Mouse (Mus musculus) thymus, adult 2 months (tissue): ENCODE results near the gene Igsf9b. TPM values are rescaled to one million over a fixed set of nuclear protein-coding genes. Genes with fewer than 3 reads are reported as not detected.

Source experiments
- DNase-seq: peaks from one replicate; pipeline ENCODE4 v3.0.0; 2021
- H3K27ac ChIP-seq: fragments of 200-500 bp; 2 replicates; pipeline ENCODE4 v1.5.1; 2012; ENCODE audit warnings: low read length, control low read depth; ENCODE audit not compliant: control insufficient read depth, insufficient read depth
- H3K27me3 ChIP-seq: fragments of 200-500 bp; 2 replicates; pipeline ENCODE4 v1.6.1; 2012; ENCODE audit warnings: mild to moderate bottlenecking, low read length, moderate library complexity, mixed read lengths; ENCODE audit not compliant: control insufficient read depth, insufficient read depth
- H3K36me3 ChIP-seq: fragments of 200-500 bp; 2 replicates; pipeline ENCODE4 v1.6.1; 2012; ENCODE audit warnings: mild to moderate bottlenecking, low read length, moderate library complexity; ENCODE audit not compliant: control insufficient read depth, insufficient read depth
- H3K4me1 ChIP-seq: fragments of 200-500 bp; replicated peaks from 2 replicates; pipeline ENCODE4 v1.6.1; 2012; ENCODE audit warnings: low read length; ENCODE audit not compliant: control insufficient read depth, insufficient read depth
- H3K4me3 ChIP-seq: fragments of 200-500 bp; 2 replicates; pipeline ENCODE4 v1.5.1; 2012; ENCODE audit warnings: mild to moderate bottlenecking, low read length, control low read depth, moderate library complexity; ENCODE audit not compliant: control insufficient read depth, insufficient read depth
- CTCF ChIP-seq: fragments of 200-500 bp; IDR thresholded peaks from 2 replicates; pipeline ENCODE4 v1.5.1; 2012; ENCODE audit warnings: mild to moderate bottlenecking, control low read depth, low read length, moderate library complexity, borderline replicate concordance; ENCODE audit not compliant: control insufficient read depth, poor library complexity, insufficient read depth; ENCODE audit errors: extremely low read depth
- POLR2A ChIP-seq: fragments of 200-500 bp; IDR thresholded peaks from 2 replicates; pipeline ENCODE4 v1.6.1; 2012; ENCODE audit warnings: mild to moderate bottlenecking, low read length, control low read depth, moderate library complexity; ENCODE audit not compliant: control insufficient read depth, poor library complexity, insufficient read depth; ENCODE audit errors: extremely low read depth
- WGBS: fragments of 180-500 bp; shearing (Covaris S2); methylation state at CpG from one replicate; pipeline ENCODE4 v1.1.7; 2018; 5-methylcytosine and 5-hydroxymethylcytosine counted together
- polyA plus RNA-seq: library from polyadenylated mRNA; depleted of rRNA; stranded (reverse); fragments of >200 nt; gene quantifications from 2 replicates; pipeline ENCODE4 v1.2.3, GENCODE M21; 2012

Gene Igsf9b
- polyA plus RNA-seq, 1 experiment: 1.0 TPM

- no peaks in the 10 kb centered on the region for H3K27me3 ChIP-seq
- no peak for TF ChIP-seq CTCF
- no peak for TF ChIP-seq POLR2A
- no peak overlapping the region for H3K27ac ChIP-seq
- H3K4me3 ChIP-seq: no peak overlapping the region
- no peaks in the 10 kb centered on the region for H3K4me1 ChIP-seq
- 33% methylated on average over 7 of the region's 7 CpGs for WGBS
- no peaks in the 10 kb centered on the region for H3K36me3 ChIP-seq
- DNase-seq: no peak
Measured at GRCm38 (mm10) chr9:27308045-27308444, 9.0 kb downstream of the Igsf9b start.

- 74% methylated on average over 6 of the region's 6 CpGs for whole genome bisulfite sequencing
- TF ChIP-seq POLR2A (no peak), CTCF (no peak)
- Histone ChIP-seq H3K27me3 (no peaks in the 10 kb centered on the region), H3K27ac (no peak overlapping the region), H3K36me3 (no peaks in the 10 kb centered on the region), H3K4me1 (no peaks in the 10 kb centered on the region), H3K4me3 (no peak overlapping the region)
- DNase-seq: no peak
Measured at GRCm38 (mm10) chr9:27308561-27308960, 9.6 kb downstream of the Igsf9b start.

- H3K4me1 ChIP-seq: no peaks in the 10 kb centered on the region
Measured at GRCm38 (mm10) chr9:27310005-27310404, 11.0 kb downstream of the Igsf9b start.

GRCm38 (mm10) chr9:27313427-27313826 lies 14.4 kb downstream of the Igsf9b start:
- DNase-seq: no peak

More at GRCm38 (mm10) chr9:27310005-27310404, 11.0 kb downstream of the Igsf9b start:
- Histone ChIP-seq H3K36me3 (no peaks in the 10 kb centered on the region), H3K4me3 (no peak overlapping the region), H3K27ac (no peak overlapping the region), H3K27me3 (no peaks in the 10 kb centered on the region)
- no peak for DNase-seq
- 84% methylated on average over 4 of the region's 4 CpGs for WGBS
- TF ChIP-seq CTCF (no peak), POLR2A (no peak)

GRCm38 (mm10) chr9:27321267-27321666 lies 22.3 kb downstream of the Igsf9b start:
- Histone ChIP-seq H3K27me3 (no peaks in the 10 kb centered on the region), H3K4me1 (no peaks in the 10 kb centered on the region), H3K36me3 (no peaks in the 10 kb centered on the region), H3K4me3 (no peak overlapping the region), H3K27ac (no peak overlapping the region)
- 95% methylated on average over 8 of the region's 8 CpGs for WGBS
- DNase-seq: no peak
- TF ChIP-seq CTCF (no peak), POLR2A (no peak)

More at GRCm38 (mm10) chr9:27313427-27313826, 14.4 kb downstream of the Igsf9b start:
- Histone ChIP-seq H3K27me3 (no peaks in the 10 kb centered on the region), H3K4me3 (no peak overlapping the region), H3K27ac (no peak overlapping the region), H3K36me3 (no peaks in the 10 kb centered on the region), H3K4me1 (no peaks in the 10 kb centered on the region)
- TF ChIP-seq POLR2A: no peak
- TF ChIP-seq CTCF: no peak
- WGBS: 88% methylated on average over 5 of the region's 5 CpGs

- DNase-seq: no peak
- Histone ChIP-seq H3K27ac (no peak overlapping the region), H3K27me3 (no peaks in the 10 kb centered on the region), H3K36me3 (no peaks in the 10 kb centered on the region), H3K4me1 (no peaks in the 10 kb centered on the region), H3K4me3 (no peak overlapping the region)
- 93% methylated on average over 7 of the region's 7 CpGs for WGBS
- no peak for TF ChIP-seq POLR2A
- no peak for TF ChIP-seq CTCF
Measured at GRCm38 (mm10) chr9:27322277-27322676, 23.3 kb downstream of the Igsf9b start.

- Histone ChIP-seq H3K4me3 (no peak overlapping the region), H3K4me1 (no peaks in the 10 kb centered on the region), H3K27ac (no peak overlapping the region), H3K27me3 (no peaks in the 10 kb centered on the region), H3K36me3 (no peaks in the 10 kb centered on the region)
- TF ChIP-seq POLR2A (no peak), CTCF (no peak)
- no peak for DNase-seq
- 95% methylated on average over 3 of the region's 3 CpGs for WGBS
Measured at GRCm38 (mm10) chr9:27323412-27323811, 24.4 kb downstream of the Igsf9b start.

GRCm38 (mm10) chr9:27325920-27326319 lies 26.9 kb downstream of the Igsf9b start:
- TF ChIP-seq CTCF: no peak
- no peak for TF ChIP-seq POLR2A
- DNase-seq: no peak

More at GRCm38 (mm10) chr9:27325920-27326319, 26.9 kb downstream of the Igsf9b start:
- Histone ChIP-seq H3K36me3 (no peaks in the 10 kb centered on the region), H3K4me1 (no peaks in the 10 kb centered on the region), H3K27me3 (no peaks in the 10 kb centered on the region), H3K4me3 (no peak overlapping the region), H3K27ac (no peak overlapping the region)
- WGBS: 58% methylated on average over 2 of the region's 2 CpGs
